Mouse (Mus musculus) heart, adult 2 months (tissue): ENCODE results near the gene Gm12887.

Experiments
- CTCF ChIP-seq: fragments of 200-600 bp; IDR thresholded peaks from 2 replicates; pipeline ENCODE4 v1.8.1; 2022; ENCODE audit warnings: antibody characterized with exemption, mild to moderate bottlenecking, moderate library complexity
- EP300 ChIP-seq: fragments of 200-500 bp; IDR thresholded peaks from 2 replicates; pipeline ENCODE4 v1.6.1; 2011; ENCODE audit warnings: low read depth, low read length, control low read depth; ENCODE audit not compliant: insufficient read depth

GRCm38 (mm10) chr4:121657040-121657439, 35.1 kb upstream of the Gm12887 start:
- TF ChIP-seq EP300 (no peak), CTCF (no peak)
